Mouse (Mus musculus) right cerebral cortex, postnatal 36 days (tissue): ENCODE results near the gene Rxra.

Source experiments
- DNase-seq, 2 experiments: peaks; one replicate each; pipeline ENCODE4 v3.0.0; 2022; ENCODE audit warnings: low spot score in 2 of 2, mixed read lengths in 1 of 2

Gene Rxra

GRCm38 (mm10) chr2:27702283-27702682 is 26.0 kb downstream of the Rxra start:
- no peak for DNase-seq

GRCm38 (mm10) chr2:27702904-27703666 is 26.8 kb downstream of the Rxra start:
- no peak for DNase-seq

GRCm38 (mm10) chr2:27703852-27704640 is 27.8 kb downstream of the Rxra start:
- DNase-seq = no peak

- no peak for DNase-seq
Observed at GRCm38 (mm10) chr2:27704641-27705040, 28.4 kb downstream of the Rxra start.

GRCm38 (mm10) chr2:27710871-27711382 is 34.7 kb downstream of the Rxra start:
- DNase-seq = no peak

GRCm38 (mm10) chr2:27712626-27713025 is 36.4 kb downstream of the Rxra start:
- no peak for DNase-seq

- no peak for DNase-seq
Observed at GRCm38 (mm10) chr2:27713378-27713777, 37.1 kb downstream of the Rxra start.

- no peak for DNase-seq
Observed at GRCm38 (mm10) chr2:27714131-27714530, 37.9 kb downstream of the Rxra start.

- no peak for DNase-seq
Observed at GRCm38 (mm10) chr2:27715221-27715620, 39.0 kb downstream of the Rxra start.

GRCm38 (mm10) chr2:27716339-27716738 is 40.1 kb downstream of the Rxra start:
- DNase-seq = no peak

- no peak for DNase-seq
Observed at GRCm38 (mm10) chr2:27718191-27718590, 42.0 kb downstream of the Rxra start.

GRCm38 (mm10) chr2:27719601-27720000 is 43.4 kb downstream of the Rxra start:
- DNase-seq = no peak

- DNase-seq = no peak
Observed at GRCm38 (mm10) chr2:27721611-27722010, 45.4 kb downstream of the Rxra start.

- no peak for DNase-seq
Observed at GRCm38 (mm10) chr2:27724729-27725316, 48.6 kb downstream of the Rxra start.

- DNase-seq = no peak
Observed at GRCm38 (mm10) chr2:27727994-27728854, 52.0 kb downstream of the Rxra start.

- no peak for DNase-seq
Observed at GRCm38 (mm10) chr2:27729009-27729408, 52.8 kb downstream of the Rxra start.

GRCm38 (mm10) chr2:27730002-27730905 is 54.0 kb downstream of the Rxra start:
- no peak for DNase-seq

- DNase-seq = no peak
Observed at GRCm38 (mm10) chr2:27733021-27733420, 56.8 kb downstream of the Rxra start.

GRCm38 (mm10) chr2:27734328-27734727 is 58.1 kb downstream of the Rxra start:
- no peak for DNase-seq

- no peak for DNase-seq
Observed at GRCm38 (mm10) chr2:27734800-27735199, 58.6 kb downstream of the Rxra start.
